Mouse (Mus musculus) right cerebral cortex, postnatal 10 days (tissue): Measurements from ENCODE around the gene Cdkl1.

Experiments used
- DNase-seq, 2 experiments: peaks; one replicate each; pipeline ENCODE4 v3.0.0; 2021; ENCODE audit warnings: low spot score in 2 of 2

The Cdkl1 gene

DNA sequence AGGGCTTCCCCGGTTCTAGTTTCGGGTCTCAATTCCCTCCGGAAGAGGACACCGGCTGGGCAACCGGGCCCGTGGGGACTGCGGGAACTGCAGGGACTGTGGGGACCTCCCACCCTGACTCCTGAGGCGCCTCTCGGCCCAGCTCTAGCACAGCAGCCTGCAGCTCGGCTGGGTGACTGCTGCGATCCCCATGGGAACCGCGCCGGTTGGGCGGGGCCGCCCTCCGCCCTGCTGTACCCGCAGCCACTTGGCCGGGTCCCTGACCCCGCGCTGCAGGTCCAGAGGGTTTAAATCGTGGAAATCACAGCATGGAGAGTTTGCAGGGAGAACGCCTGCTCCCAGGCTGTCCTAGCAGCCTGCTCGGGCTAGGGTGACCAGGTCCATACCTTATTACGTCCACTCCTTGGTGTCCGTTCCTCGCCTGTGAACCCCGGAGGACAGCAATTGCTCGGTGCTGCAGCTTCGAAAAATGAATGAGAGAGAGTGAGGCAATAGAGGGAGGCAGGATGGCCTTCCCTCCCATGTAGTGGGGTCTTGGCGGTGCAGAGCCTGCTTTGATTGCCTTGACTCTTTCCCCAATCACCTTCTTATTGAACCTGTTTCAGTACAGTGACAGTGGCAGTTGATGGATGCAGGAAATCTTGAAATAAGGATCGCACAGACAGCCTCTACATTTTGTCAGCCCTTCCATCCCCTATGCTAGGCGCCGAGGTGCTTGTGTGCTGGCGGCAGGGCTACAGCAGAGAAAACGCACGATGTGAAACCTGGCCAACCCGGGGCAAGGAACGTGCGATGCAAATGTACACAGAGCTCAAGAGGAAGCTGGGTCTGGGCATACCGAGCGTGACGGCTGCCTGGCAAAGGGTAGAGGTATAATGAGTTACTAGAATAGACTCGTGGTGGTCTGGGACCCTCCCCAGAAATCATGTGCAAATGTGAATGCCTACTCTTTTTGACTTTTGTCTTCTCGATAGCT is at the start of gene Cdkl1:
Gene Cdkl1 (minus strand): TSS at position 738 of the 976 bp plus-strand sequence.
- DNase-seq = peak; percentile 77 to 80

DNA sequence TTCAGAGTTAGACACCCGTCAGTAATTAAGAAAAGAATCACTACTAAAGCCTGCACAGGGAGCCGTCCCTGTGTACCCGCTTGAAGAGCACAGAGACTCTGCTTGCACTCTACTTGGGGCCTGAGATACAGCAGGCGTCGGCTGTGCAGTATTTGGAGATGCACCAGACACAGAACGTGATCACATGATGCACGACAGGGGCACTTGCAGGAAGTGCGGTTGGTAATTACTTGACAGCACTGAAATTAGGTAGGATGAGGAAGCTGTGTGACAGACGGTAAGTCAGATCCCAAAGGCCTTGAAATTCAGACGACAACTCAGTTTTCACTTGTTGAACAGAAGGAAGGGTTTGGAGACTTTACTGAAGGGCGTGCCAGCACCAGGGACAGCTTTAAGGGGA is 47.3 kb upstream of the Cdkl1 start:
- no peak for DNase-seq

DNA sequence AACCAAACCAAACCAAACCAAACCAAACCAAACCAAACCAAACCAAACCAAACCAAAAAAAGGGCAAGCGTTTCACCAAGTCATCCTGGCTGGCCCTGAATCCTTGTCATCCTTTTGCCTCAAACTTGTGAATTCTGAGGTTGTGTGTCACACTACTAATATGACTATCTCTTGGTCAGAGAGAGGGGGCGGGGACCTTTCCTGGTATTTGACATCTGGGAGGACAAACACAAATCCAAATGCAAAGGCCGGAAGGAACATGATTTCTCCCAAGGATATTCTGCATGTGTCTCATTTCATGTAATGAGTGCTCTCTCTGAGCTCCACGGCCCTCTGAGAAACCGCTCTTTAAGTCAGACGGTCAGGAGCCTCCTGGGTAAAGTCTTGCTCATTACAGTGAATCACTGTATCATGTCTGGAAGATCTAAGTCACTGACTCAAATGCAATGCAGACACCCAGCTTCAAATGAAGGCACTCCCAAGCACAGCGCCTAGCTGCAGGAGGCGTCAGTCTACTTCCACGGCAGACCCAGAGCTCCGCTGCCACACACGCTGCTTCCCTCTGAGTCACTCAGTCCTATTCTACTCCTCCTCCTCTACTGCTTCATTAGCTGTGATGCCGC is 43.0 kb upstream of the Cdkl1 start:
- no peak for DNase-seq

DNA sequence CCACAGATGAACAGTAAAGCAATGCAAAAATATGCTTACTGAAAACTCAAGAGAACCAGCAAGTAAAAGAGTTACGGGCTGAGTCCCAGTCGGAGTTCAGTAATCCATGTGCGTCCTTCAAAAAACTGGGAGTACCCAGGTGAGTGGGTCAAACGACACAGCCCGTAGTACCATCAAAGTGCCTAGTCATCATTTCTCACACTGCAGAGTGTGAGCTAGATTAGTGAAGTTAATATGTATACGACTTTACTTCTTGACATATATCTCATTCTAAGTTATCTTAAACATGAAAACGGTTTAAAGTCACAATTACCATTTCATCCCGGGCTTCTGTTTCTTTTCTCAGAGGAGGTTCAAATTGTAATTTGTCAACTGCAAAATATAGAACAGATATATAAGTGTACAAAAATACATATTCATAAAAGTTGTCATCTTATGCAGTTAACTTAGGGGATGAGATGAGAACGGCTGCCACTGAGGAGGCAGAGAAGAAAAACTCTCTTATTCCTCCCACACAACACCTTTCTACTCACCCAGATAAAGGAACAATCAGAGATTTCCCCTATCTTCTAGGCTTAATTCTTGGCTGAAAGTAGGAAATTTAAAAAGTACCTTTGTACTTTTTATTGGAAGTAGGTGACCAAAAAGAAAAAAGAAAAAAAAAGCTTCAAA is 40.3 kb upstream of the Cdkl1 start:
- DNase-seq = no peak

DNA sequence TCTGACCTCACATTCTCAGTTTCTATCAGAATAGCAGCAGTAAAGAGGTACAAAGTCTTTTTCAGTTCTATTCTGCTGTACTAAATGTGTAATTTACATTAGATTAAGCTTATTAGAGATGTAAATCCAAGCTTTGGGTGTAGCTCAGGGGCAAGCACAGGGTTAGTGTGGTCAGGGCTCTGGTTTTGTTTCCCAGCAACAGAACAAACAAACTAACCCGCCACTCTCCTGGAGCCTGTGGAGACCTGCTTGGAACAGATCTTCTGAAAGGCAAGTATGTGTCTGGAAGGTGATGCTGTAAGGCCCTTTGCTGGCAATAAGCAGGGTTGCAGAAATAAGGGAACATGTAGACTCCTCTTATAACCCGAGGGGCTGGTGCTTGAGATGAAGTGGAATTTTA is 37.1 kb upstream of the Cdkl1 start:
- DNase-seq = no peak

DNA sequence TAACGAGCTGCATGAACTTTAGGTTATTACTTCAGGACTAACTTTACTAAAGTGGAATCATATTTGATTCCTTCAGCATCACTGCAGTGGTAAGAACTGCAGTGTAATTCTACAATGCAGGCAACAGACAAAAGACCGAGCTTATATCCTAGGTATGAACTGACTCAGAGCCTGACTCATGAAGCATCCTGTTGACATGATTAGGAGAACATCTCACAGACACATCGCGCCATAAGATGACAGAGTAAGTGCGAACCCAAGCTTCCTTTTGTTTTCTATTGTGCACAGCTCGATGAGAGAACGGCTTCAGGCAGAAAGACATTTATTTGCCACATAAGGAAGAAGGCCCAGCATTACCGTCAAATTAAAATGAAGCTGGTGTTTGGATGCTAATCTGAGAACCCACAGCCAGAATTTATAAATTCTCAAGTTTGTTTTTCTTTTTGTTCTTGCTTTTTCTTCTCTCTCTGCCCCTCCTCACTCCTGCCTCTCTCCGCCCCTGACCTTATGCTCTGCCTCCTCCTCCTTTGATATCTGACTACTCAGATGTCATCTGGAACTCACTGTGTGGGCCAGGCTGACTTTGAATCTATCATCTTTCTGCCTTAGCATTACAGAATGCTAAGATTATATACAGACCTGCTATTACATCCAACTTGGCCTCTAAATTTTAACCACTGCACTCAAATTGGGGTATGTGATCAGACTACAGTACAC is 34.0 kb upstream of the Cdkl1 start:
- no peak for DNase-seq

DNA sequence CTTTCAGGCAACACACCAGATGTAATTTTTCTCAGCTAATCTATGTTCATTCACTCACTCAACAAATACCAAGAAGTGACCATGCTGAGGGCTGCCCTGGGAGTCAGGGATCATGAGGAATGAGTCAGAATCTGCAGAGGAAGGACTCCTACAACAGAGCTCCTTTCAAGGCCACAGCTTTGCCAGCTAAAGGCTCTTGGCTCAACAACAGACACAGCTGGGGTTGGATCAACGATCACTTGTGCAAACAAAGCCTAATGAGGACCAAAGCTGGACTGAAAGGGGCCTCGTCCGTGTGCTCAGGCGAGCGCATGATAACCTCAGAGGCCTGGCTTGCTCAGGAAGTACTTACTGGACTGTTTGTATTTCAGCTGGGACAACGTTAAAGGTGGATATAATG is 23.2 kb upstream of the Cdkl1 start:
- DNase-seq = peak in 1 of 2 experiments; percentile 47

DNA sequence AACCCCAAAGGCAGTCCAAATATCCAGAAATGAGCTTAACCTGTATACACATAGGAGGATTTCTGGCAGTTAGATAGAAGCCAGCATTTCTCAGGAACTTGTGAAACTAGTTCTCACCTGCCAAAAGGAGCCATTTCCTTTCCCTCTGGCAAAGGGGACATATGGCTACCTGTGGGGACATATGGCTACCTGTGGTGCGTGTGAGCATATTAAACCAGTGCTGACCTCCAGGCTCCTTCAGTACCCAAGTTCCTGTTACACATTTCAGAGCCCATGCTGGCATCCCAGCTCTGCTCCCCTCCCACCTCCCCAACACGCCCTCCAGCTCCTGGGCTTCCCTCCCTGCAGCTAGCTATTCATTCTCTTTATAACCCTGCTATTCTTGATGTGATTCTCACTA is 22.5 kb upstream of the Cdkl1 start:
- DNase-seq = no peak

DNA sequence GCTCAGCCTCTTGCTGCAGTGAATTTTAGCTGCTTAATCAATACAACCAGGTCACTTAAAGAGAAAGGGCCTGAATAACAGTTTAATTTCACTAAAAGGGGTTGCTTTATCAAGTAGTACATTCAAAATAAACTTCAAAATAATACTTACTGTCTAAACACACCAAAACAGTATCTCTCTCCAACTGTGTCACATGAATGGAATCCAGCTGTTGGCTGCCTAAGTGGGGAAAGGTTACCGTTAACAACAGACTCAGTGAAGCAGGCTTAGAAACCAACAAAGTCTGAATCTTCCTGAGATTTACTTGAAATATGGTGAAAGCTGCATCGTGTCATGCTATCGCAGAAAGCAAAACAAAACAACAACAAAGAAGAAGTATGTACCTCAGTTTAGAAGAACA is 21.9 kb upstream of the Cdkl1 start:
- no peak for DNase-seq

DNA sequence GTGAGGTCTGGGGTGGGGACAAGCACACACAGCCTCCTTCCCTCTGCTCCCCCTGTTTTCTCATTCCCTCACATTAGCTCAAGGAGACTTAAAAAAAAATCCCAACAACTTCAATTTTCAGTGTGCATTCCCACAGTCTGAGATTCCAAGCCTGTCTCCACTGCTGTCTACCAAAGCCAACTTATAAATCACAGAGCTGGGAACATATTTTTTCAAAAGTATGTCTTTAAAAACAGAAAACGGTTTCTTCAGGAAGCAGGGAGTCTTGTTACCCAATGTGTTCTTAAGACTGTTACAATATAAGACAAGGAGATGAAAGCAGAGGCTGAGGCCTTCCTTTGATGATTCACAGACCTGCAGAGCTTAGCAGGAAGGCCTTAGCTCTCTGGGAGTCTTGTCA is 20.9 kb upstream of the Cdkl1 start:
- DNase-seq = no peak

DNA sequence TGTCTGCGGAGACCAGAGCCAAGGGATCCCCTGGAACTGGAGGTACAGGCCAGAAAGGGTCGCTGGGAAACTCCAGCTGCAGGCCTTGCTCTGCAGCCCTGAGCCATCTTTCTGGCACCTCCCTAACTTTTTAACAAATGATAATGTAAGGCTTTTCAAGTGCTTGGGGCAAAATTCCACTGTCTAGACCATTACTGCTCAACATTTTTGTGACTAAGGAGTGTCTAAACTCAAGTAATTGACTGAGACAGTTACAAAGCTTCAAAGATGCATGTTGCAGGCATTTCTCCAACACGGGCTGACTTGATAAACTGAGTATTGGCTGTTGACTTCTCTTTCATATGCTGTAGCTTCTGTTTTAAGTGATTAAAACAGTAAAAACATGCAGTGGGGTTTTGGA is 18.4 kb upstream of the Cdkl1 start:
- DNase-seq = no peak

DNA sequence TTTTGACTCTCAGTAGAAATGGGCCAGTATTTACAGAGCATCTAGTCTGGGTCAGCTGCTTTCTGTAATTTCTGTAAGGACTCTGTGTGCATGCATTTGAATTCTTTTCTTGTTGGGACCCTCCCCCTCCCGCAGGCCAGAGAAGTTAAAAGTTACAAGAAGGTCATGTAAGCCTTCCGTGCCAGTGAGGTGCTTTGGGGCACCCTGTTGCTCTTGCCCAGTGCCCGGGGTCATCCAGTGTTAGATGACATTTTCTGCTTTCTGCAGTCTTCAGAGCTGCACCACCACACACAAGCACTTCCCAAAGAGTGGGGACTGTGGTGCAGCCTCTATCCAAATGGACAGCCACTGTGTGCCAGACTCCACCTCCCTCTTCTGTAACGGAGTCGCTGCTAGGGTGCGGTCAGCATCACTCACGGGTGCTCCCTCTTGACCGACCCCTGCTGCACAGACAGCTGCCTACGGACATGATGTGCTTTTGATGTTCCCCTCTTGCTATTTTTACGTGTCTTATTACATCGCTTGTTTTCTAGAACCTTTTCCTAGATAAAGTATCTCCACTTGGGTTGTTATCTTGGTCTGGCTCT is 16.4 kb upstream of the Cdkl1 start:
- DNase-seq = no peak

DNA sequence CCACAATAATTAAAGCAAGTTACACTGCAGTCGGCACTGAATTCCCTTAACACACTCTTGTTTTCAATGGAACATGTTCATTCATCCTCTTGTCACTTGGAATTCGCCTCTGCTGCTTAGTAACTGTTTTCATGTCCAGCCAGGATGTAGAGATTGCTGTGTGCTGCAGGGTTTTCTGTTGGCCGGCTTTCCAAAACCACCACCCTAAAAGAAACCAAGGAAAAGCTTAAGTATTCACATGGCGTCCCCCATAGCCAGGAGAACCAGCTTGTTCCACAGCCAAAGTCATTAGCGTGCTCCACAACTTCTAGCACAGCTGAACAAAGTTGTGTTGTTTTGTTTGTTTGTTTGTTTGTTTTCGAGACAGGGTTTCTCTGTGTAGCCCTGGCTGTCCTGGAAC is 14.1 kb upstream of the Cdkl1 start:
- no peak for DNase-seq

DNA sequence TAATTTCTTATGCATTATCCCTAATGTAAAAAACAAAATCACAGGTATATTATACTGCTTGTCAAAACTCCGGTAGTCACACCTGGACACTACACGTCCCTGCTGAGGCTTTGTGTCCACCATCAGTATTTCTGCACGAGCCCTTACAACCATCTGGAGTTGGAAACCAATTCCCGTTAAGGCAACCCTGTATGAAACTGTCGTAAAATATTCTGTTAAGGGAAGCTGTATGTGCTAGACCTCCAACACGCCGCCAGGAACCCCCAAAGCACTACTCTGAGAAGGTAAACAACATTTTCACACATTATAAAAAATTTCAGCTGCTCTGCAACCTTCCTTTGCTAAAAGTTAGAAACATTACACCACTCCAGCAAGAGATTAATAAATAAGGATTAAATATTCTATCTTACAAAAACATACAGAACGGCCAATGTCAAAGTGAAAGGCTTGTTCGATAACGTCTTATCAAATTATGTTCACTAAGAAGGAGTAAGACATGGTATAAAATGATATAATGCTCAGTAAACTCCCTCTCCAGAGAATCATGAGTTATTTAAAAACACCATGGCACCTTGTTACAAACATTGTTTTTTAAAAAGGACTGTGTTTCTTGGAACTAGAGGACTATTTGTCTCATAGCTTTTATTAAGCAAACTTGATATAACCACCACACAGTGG is 13.5 kb upstream of the Cdkl1 start:
- DNase-seq = no peak

DNA sequence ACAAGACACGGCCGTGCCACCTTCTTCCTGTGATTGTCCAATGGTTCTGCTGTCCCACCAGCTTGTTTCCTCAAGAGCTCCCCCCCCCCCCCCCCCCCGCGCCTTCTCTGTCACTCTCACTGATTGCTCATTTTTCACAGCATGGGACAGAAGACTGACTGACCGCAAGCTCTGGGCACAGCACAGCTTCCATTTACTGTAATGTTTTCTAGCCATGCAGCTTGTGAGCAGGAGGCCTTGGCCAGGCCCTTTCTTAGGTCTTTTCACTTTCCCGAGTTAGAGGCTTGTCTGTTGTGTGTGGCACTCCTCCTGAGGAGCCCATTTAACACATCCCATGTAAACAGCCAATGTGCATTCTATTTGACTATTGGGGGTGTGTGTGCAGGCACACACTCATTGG is 12.1 kb upstream of the Cdkl1 start:
- no peak for DNase-seq

DNA sequence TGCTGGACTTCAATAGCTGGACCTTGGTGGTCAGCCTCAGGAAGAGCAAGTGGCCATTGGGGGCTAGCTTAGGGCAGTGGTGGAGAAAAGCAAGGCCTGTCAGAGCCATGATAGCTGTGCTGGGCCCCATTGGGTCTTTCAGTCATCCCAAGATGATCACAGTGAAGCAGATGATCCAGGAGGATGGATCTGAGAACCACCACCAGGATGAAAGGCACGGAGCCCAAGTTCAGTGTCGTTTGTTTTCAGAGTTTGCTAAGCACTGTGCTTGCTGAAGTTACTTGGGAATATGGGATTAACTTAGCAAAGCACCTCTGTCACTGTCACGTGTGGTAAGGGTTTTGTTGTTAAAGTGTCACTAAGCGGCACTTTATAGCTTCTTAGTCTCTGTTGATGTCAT is 9.5 kb upstream of the Cdkl1 start:
- DNase-seq = no peak

DNA sequence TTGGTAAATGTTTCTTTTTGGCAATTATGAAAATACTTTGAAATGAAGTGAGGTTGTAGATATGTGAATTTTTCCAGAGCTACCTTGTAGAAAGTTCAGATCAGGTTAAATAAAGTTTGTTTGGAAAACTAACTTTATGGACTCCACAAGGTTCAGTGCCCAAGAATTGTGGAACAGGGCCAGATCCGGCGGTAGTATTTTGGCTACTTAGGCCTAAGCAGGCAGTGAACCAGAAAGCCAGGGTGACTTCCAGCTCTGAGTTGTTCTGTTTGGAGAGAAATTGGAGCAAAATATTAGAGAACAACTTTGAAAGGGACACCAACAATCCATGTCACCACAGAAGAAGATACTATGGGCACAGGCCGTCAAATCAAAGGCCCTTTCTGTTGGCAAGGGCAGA is 5.2 kb upstream of the Cdkl1 start:
- DNase-seq = no peak

DNA sequence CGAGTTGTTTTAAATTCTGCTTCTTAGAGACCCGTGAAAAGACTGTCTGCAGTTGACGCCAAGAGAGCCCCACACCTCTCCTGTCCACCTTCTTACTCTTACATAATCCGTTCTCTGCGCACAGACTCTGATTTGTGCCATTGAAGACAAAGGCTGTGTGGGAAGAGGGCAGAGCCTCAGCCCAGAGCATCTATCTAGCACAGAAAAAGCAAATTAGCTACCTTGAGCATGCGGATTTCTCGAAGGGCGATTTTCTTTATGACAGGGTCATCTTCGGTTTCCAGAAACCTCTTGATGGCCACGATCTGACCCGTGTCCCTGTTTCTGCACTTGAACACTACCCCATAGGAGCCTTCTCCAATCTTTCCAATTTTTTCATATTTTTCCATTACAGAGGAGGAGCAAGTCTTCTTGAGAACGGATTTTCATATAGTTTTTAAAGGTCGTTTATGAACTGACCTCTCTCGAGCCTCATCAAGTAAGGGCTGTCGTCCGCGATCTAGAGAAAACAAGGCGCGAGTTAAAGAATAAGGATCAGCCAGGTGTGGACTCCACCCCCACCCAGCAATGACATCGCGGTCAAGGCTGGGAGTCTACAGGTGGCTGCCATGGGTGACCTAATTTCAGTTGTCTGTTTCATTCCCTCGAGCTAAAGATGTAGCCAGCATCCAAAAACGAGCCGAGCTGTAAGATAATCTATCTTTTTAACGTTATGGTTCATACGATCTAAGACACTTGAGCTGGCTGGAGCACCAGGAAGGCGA is 1.1 kb downstream of the Cdkl1 start:
- DNase-seq = peak in 1 of 2 experiments; percentile 42

DNA sequence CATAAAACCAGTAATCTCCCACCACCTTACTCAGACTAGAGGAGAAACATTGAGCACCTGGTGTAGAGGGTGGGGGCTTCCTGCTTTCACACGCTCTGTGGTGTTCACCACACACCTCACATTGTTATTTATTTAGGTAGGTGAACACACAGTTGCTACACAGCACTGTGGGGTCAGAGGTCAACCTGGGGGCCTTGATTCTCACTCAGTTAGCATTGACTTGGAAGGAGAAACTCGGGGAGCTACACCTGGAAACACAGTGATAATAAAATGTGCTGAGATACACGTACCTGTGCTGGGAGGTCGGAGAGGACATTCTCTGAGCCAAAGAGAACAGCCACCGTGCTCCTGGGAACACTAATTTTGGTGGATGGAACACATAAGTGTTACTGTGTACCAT is 2.7 kb downstream of the Cdkl1 start:
- no peak for DNase-seq

DNA sequence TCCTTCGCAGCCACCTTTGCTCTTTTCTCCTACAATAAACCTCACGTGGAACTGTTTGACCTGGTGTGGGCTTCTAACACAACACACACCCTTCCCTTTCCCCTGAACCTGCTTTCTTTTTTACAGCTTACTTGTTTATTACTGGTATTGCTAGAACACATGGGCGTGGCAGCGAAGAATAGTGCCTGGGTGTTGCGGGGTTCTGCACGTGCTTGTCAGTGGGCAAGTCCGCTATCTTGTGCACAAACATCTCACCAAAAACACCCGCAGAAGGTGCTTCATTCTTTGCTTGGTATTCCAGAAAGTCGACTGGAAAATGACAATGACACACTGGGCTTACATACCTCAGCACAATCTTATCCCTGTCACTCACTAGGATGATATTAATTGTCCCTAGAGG is 5.6 kb downstream of the Cdkl1 start:
- no peak for DNase-seq
